Mouse (Mus musculus) cerebellum, adult 9-10 months (tissue): ENCODE results near the gene Slc7a8.

Experiments
- DNase-seq: peaks from one replicate; pipeline ENCODE4 v3.0.0; 2022

The Slc7a8 gene

DNA sequence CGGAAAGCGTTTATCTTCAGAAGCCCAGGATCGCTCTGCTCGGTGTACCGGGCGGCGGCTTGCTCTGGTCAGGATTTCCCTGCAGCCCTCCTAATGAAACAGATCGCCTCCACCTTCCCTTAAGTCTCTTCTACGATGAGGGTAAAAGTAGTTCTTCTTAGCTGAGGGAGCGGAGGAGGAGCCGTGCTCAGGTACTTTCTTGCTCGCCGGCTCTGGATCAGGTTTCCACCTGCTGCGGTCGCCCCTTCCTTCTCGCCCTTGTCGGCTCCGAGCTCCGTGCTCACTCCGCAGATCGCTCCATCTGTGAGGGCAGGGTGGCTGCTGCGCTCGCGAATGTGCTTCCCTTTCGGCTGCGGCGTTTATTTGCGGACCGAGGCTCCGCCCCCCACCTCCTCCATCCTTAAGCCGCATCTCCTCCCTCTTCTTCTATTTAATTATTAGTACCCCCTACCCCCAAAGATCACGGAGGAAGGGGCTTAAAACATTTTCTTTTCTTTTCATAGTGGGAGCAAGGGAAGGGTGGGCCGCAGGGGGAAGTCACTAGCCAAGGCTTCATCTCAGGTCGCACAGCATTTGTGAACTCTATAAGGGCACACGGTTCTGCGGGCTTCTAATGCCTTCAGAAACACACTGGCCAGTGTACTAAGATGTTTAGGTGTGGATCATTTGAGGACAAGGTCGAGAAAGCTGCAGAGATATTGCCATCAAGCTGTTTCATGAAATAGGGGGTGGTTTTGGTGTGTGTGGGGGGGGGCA, at the start of gene Slc7a8:
Slc7a8 (minus strand) TSS at position 337 of the 756 bp plus-strand sequence.
- DNase-seq, result peak; percentile 88

DNA sequence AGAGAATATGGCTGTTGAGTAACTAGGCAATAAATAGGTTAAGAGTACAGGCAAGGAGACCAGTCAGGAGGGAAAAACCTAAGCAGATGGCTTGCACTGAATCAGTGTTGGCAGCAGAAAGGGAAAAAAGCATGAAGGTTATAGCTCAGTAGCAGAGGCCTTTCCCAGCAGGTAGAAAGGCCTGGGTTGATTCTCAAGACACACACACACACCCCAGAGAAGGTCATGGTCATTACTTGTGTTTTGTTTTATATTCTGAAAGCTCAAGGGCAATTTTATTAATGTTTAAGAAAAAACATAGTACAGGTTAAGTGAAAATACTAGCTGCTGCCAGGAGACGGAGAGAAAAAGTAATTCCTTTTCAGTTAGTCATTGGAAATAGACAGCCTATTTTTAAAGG, 42.0 kb upstream of the Slc7a8 start:
- DNase-seq, result peak; percentile 58

DNA sequence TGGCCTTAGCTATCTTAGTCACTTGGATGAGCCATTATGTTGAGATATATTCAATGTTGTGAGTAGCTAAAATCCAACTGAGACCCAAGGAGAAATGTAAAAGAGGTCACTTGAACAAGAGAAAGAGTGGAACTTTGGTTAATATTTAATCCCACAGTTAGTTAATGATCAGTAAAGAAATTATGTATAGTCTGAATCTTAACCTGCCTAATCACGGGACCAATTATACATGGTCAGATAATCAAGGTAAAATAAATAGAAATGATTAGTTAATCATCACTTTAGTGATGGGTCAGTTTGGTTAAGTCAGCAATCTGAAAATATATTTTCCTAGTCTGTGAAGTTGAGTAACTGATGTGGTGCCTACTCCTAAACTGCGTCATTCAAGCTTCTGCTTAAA, 40.6 kb upstream of the Slc7a8 start:
- no peak for DNase-seq

DNA sequence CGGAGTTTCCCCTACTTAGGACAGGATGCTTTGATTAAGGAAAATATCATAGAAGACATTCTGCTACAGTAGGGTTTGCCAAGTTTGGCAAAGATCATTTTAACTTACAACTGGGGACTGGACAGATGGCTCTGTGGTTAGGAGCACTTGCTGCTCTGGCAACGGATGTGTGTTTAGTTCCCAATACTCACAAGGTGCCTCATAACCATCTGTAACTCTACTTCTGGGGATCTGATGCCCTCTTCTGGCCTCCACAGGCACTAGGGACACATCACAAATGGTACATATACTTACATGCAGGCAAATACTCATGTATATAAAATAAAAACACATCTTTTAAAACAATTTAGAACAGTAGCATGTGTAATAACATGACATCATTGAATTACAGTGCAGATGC, 36.0 kb upstream of the Slc7a8 start:
- peak; percentile 76 for DNase-seq

DNA sequence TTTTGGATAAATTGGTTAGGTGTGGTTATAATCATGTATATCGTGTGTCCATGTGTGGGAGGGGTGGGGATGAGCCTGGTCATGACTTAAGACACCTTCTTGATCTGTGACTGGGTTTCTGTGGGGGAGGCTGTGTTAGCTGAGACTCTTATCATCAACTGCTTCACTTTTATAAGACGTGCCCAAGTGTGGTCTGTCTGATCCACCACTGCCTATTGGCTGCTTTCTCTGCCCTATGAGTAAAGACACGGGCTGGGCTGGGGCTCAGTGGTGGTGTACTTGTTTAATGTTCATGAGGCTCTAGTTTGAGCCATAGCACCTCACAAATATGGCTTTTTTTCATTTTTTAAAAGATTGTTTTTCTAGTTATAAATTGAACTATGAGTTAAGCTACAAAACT, 34.0 kb upstream of the Slc7a8 start:
- DNase-seq, result no peak

DNA sequence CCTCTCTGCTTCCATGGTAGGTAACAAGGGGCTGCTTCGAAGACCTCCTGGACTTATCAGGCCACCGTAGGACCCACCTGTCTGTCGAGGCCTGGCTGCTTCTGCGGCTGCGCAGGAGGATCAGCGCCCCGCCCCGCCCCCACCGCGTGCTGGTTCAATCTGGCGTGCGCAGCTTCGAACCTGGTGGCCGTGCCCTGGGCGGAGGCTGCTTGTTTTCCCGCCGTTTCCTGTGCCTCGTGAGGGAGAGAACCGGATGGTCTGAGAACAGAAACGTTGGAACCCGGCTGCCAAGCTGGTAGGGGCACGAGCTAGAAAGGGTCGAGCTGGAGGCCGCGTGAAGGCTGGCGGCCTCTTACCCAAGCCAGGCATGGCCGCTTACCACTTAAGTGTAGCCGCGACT, 32.2 kb upstream of the Slc7a8 start, which contains the start of gene Rnf212b:
Rnf212b (plus strand) TSS at position 151 of the 400 bp plus-strand sequence.
- no peak for DNase-seq

DNA sequence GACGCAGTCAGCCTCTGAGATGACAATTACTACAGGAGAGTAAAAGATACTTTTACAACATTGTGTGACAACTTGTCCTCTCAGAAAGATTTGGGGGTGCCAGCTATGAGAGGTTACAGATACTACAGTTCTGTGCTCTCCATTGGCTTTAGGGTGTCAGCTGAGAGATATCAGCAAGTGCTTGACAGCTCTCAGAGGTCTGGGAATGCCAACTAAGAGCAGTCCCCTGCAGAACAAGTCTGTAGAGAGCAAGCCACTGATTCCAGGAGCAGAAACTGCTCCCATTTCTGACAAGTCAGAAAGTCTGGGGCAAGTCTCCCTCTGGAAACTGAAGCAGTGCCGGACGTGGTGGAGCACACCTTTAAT, 27.9 kb upstream of the Slc7a8 start:
- DNase-seq, result no peak

DNA sequence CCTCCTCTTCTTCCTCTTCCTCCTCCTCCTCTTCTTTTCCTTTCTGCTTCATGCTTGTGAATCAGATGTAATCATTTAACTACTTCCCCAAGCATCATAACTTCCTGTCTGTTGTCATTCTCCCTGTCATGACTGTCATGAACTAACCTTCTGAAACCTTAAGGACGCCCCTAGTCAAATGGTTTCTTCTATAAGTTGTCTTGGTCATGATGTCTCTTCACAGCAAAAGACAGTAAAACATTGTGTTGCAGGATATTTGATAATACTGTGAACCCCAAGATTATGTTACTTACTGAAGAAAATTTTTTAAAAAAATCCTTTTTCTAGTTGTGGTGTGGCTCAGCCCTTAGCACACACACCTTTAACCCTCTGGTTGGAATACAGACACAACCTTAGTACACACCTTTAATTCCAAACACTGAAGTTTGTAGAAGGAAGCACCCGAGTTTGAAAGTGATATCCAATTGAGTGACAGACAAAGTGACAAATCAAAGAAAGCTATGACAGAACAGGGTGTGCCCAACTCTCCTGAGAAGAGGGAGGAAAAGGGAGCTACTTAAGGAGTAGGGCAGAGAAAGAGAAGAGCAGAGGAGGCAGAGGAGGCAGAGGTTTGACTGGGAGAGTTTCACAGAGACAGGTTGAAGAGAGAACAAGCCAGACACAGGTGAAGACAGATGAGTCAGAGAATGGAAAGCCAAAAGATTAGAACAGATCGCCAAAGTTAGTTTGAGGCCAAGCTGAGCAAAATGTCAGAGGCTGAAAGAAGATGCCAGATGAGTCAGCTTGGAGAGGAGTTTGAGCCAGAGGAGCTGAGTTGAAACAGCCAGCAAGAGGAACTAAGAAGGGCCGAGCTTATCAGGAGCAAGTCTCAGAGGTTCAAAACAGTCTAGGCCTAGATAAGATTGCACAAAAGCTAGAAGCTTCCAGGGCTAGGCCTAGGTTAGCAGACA, 27.2 kb upstream of the Slc7a8 start:
- DNase-seq, result no peak

DNA sequence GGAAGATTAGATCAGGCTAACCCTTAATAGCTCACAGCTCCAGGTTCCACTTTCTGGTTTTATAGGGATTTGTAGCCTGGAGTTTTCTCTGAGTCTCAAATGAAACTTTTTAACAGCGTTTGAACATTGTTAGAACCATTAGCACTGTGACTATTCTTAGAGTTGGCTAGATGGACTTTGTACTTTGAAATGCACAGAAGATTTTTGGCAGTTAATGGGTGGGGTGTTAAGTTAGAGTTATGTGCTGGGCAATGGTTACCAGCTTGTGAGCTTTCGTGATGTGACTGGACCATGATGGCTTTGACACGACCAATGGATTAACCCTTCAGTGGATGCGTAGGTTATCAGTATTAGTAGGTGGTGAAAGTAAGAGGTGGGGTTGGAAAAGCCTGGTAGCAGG, 24.4 kb upstream of the Slc7a8 start:
- no peak for DNase-seq

DNA sequence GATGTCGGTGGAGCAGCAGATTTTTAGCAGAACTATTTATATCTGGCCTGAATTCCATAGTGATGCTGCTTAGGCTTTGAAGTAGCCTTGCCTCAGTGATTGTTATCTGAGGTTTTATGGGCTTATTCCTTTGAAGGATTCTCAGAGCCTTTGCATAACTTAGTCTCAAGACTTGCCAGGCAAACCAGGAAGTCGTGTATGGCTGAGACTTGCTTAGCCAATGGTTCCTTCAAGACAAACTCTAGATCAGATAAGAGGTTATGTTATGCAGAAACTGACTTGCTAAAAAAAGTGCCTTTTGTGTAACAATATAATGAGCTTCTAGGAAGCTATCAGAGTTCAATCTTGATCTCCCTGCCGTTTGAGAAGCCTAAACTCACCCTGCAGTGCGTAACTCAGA, 20.7 kb upstream of the Slc7a8 start:
- no peak for DNase-seq

DNA sequence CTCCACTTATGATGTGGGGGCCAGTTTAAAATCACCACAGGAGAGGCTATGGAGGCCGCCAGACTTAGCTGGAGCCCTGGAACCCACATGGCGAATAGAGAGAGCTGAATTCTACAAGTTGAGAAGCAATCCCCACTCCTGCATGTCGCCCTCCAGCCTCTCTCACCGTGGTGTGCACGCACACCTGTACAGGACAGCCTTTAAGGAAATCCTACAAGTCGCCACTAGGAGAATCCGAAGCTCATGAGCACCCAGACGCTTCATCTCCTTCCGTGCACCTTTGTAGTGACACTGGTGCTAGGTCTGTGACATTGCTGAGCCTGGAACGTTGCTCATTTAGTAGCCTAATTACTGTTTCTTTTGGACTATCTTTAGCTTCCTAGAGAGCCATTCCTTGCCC, 17.9 kb upstream of the Slc7a8 start:
- DNase-seq, result no peak

DNA sequence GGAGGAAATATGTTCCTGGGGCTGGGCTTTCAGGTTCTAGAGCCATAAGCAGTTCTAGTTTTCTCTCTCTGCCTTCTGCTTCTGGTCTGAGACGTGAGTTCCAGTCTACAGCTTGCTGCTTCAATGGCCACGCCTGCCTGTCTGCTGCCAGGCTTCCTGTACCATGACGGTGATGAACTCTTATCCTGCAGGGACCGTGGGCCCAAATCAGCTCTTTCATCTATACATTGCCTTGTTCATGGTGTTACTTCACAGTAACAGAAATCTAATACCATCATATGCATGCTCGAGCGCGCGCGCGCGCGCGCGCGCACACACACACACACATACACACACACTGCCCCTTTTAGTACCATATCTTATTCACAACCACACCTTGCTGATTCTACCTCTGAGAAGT, 15.0 kb upstream of the Slc7a8 start:
- no peak for DNase-seq

DNA sequence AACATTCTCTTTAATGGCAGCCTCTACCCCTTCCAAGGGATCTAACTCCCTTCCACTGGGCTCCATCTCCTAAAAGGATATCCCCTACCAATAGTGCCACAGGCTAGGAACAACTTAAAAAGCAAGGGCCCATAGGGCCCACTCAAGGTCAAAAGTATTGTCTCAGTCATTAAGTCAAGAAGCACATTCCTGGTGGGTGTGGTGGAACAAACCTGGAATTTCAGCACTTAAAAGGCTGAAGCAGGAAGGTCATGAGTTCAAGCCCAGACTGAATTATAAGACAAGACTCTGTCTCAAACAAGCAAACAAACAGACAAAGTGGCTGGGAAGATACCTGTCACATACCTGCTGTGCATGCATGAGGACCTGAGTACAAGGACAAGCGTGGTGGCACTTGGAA, 14.2 kb upstream of the Slc7a8 start:
- no peak for DNase-seq

DNA sequence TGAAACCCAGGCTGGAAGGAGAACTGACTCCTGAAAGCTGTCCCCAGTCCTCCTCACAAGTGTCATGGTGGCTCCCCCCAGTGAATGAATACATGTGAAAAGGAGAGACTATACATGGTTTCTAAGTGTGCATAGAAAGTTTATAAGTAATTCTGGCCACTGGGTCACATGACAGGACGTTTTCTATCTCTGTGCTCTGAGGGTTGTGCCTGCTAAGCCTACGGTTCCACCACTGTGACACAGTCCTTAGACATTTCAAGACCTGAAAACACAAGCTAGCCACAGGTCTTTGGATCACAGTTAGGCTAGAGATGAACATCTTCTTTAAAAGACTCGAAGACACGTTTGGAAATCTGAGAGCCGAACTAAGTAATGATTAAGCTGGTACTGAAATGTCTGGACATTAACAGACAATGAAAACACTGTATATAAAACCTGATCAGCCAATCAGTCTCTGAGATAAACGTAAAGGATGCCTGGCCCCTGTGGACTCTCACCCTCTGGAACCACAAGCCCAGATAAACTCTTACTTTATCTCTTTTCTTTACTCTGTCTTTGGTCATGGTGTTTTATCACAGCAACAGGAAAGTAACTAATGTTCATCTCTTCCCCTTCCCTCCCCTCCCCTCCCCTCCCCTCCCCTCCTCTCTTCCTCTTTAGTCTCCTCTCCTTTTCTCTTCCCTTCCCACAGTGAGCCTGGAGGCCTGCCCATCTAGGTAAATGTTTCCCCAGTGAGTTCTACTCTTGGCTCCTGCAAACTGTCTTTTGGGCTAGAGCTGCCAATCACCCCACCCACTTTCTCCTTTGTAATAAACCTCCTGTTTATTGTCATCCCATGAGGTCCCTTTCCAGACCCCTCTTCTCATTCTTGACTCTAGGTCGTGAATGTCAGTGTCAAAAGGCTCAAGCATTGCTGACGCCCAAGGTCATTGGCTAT, 12.4 kb upstream of the Slc7a8 start:
- no peak for DNase-seq

DNA sequence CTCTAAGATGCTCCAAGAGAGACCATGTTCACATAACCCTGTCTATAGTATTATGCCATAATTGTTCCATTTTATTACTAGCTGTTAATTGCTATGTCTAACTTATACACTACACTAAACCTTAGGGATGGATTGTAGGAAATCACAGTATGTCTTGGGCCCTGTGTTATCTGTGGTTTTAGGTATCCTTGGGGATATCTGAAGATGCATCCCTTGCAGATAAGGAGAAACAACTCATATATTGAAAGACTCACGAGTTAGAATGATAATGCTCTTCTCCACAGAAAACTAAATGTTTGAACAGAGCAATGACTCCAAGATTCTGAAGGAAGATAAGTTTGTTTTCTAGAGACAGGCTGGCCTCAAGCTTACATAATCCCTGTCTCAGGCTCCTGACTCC, 11.6 kb upstream of the Slc7a8 start:
- no peak for DNase-seq

DNA sequence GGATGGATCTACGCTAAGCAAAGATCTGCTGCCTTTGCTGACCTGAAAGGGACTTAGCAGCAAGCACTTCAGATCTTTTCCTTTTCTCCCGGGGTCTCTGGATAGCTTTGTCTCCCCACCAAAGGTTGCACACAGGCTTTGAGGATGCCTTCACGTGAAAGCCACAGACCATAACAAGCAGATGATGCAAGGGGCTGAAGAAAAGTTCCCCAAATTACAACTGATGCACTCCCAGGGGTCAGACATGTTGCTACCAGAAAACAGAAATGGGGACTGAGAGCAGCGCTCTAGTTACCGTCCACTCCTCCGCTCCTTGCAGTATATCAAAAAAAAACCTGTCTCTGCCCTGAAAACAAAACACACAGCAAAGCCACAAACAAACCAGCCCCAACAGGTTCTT, 10.4 kb upstream of the Slc7a8 start:
- no peak for DNase-seq

DNA sequence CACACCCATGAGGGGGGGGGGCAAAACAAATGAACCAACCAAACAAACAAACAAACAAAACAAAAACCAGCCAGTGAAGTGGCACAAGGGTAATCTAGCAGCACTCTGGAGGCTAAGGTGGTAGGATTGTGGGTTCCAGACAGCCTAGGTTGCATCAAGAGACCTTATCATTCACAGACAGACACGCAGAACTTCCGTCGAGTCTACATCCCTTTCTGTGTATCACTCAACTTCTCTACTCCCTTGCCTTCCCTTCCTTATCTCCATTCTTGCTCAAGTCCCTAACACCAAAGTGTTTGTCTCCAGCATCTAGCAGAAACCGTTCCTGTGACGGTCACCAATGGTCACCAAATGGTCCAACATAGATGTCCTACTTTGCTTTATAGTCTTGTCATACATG, 6.5 kb upstream of the Slc7a8 start:
- DNase-seq, result no peak

DNA sequence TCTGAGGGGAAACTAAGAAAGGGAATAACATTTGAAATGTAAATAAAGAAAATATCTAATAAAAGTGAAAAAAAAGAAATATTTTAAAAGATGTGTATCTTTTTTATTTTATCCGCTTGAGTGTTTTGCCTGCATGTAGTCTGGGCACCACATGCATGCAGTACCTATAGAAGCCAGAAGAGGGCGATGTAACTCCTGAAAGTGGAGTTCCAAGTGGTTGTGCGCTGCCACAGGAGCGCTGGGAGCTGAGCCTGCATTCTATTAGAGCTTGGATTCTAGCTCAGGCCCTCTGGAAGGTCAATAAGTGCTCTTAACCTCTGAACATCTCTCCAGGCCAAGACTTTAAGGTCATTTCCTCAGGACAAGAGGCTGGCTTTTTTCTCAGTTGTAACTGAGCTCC, 5.5 kb upstream of the Slc7a8 start:
- DNase-seq, result peak; percentile 28

DNA sequence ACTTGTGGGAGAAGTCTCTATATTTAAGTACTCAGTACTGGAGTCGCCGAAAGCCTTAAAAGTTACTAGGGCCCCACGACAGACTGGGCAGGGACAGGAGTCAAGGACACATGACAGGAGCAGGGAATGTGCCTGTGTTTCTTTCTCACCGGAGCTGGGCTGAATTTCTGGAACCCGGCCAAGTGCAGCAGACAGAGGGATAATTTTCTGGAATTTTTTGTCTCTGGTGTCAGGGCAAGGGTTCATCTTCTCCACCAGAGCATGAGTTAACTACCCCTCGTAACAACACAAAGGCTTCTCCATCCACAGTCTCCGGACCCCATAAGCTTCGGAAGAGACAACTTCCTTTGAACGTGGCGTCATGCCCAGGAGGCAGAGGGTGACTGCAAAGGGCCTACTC, 4.7 kb upstream of the Slc7a8 start:
- DNase-seq, result peak; percentile 38

DNA sequence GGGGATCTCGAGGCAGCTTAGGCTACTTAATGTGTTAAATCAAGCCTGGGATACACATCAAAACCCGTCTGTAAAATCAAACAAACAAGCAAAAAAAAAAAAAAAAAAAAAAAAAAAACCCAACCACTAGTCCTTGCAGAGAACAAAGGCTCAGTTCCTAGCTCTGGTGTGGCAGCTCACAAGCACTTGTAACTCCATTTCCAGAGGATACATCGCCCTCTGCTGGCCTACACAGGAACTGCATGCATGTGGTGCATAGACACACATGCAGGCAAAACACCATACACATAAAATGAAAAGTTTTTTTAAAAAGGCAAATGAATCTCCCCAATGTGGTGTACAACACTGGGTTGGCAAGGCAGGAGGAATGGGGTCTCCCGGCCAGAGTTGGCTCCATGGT, 4.2 kb upstream of the Slc7a8 start:
- DNase-seq, result peak; percentile 86

DNA sequence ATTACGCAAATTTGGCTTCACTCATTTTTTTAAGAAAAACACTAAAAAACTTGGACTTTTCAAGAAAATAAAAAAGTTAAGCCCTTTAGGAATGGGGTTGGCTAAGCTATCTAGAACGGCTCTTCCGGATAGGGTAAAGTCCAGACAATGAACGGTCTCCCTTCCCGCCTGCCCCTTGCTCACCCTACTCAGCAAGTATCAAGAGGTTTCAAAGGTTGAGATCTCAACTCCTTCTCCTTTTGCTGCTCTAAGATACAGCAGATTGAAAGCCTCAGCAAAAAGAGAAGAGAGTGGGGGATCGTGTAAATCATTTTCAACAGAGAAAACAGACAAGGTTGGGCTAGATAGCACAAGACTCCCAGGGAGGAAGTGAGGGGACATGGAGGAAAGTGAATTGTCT, 1.2 kb upstream of the Slc7a8 start:
- peak; percentile 28 for DNase-seq

DNA sequence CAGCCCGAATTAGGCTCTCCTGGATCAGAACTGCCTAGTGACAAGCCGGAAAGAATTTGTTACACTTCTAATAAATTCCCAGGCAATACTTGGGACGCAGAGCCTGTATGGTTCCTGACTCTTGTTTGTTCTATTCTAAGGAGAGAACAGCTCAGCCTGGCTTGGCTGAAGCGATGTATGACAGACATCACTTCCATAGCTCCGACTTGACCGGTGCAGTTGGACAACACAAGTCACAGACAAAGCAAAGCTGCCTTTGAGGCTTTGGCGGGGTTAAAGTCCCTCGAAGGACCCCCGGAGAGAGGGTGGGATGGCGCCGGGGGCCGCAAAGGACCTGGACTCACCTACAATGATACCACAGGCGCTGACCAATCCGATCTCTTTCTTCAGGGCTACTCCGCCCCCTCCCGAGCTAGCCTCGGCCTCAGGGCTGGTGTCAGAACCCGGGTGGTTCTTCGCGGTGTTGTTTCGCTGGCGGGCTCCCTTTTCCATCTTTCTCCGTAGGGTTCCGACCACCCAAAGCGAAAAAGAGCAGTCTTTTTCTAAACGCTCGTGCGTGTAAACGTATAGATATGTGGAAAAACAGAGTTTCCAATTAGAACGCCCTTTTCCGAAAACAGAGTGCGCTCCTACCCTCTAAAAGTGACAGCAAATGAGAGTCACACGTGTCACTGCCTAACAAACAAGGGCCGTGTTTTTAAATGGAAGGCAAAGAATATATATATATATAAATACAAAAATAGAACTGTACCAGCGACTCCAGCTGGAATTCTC, 723 bp downstream of the Slc7a8 start:
- peak; percentile 90 for DNase-seq
